Mouse (Mus musculus): ENCODE measurements around the gene Spdya.

DNA sequence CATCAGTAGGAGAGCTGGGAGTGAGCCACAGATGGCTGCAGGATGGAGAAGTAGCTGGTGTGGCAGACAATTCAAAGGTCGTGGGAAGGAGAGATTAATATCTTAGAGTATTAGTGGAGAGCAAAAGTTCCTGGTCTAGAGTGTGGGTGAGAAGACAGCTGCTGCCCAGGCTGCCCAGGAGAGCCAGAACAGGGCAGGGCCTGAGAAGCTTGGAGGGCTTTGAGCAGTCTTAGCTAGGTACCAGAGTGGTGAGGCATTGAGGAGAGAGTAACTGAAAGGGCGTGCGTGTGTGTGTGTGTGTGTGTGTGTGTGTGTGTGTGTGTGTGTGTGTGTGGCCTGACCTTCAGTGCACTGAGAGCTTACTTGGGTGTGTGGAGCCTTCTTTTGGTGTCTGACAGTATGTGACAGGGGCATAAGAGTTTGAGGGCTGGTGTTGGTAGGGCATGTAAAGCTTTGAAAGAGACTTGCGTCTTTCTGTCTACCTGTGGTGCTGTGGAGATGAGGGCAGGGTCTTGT lies 85.9 kb downstream of the Spdya start:
- no peak for TF ChIP-seq CTCF (IDR thresholded peaks at IDR 0.05; ENCODE audit: low read depth)
- TF ChIP-seq EP300 (IDR thresholded peaks at IDR 0.05; ENCODE audit: low read depth): no peak

Measured in liver, embryonic 14.5 days (tissue).